Mouse (Mus musculus) megakaryocyte, embryonic 14.5 days (primary cell): ENCODE measurements around the gene Eif2b3.

ENCODE experiments used
- FLI1 ChIP-seq: IDR thresholded peaks from 2 replicates; pipeline ENCODE4 v1.6.1; 2012; ENCODE audit warnings: low read length, inconsistent platforms, mixed read lengths
- GATA1 ChIP-seq: IDR thresholded peaks from 3 replicates; pipeline ENCODE4 v1.6.1; 2012; ENCODE audit warnings: mixed read lengths, low read length, inconsistent platforms, borderline replicate concordance

DNA sequence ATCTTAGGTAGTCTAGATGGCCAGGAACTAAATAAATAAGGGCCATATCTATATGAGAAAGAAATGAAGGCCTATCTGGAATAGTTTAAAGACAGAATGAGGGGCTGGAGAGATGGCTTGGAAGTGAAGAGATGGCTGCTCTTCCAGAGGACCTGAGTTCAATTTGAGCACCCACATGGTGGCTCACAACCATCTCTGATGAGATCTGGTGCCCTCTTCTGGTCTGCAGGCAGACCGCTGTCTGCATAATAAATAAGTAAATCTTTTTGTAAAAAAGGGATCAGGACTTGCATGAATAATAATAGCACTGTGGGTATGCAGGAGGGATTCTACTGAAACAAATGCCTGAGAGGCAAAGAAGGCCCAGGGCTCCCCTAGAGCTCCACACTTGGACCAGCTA is 94.0 kb downstream of the Eif2b3 start:
- TF ChIP-seq GATA1 (no peak), FLI1 (no peak)
